Mouse (Mus musculus) layer of hippocampus, postnatal 36 days (tissue): ENCODE measurements around the gene Cyp2c66. TPM values are rescaled to one million over a fixed set of nuclear protein-coding genes. Genes with fewer than 3 reads are reported as not detected.
"Not testable (repeated sequence)": the region's sequence is repeated elsewhere in the genome, so short reads cannot be mapped to it uniquely, and the experiment has no call there.

ENCODE experiments used
- DNase-seq, 2 experiments: peaks; one replicate each; pipeline ENCODE4 v3.0.0; 2022
- total RNA-seq, 2 experiments: library from RNA; stranded (reverse); gene quantifications; 2 replicates each; pipeline ENCODE4 v1.2.3; 2021

Gene Cyp2c66
- total RNA-seq = not detected

GRCm38 (mm10) chr19:39113644-39114043 is at the start of gene Cyp2c66:
Cyp2c66 (plus strand) TSS chr19:39113898.
- no peak for DNase-seq

GRCm38 (mm10) chr19:39098779-39099178 is 14.9 kb upstream of the Cyp2c66 start:
- not testable (repeated sequence) for DNase-seq

- DNase-seq = not testable (repeated sequence)
Measured at GRCm38 (mm10) chr19:39156836-39157235, 43.1 kb downstream of the Cyp2c66 start.

Other genes with a start within 250 kb of the Cyp2c66 start
- gene Hells, start 183.0 kb upstream of the Cyp2c66 start, total RNA-seq = 1 to 10 TPM; 5.1 to 6.8 TPM
- gene Cyp2c55, start 106.9 kb upstream of the Cyp2c66 start, total RNA-seq = under 1 TPM; 0.51 to 0.55 TPM
- gene Cyp2c65, start 52.9 kb upstream of the Cyp2c66 start, total RNA-seq = under 1 TPM in 1 of 2 experiments, not detected in 1; 0.33 TPM
- not detected for gene Cyp2c29, start 155.5 kb downstream of the Cyp2c66 start, total RNA-seq